Mouse (Mus musculus) central nervous system, embryonic 18 days (tissue): ENCODE measurements around the gene Cdk14. TPM values are rescaled to one million over a fixed set of nuclear protein-coding genes. Genes with fewer than 3 reads are reported as not detected.

ENCODE experiments used
- polyA plus RNA-seq: library from polyadenylated mRNA; depleted of rRNA; stranded (reverse); fragments of >200 nt; gene quantifications from 2 replicates; pipeline ENCODE4 v1.2.3, GENCODE M21; 2012; rRNA removed

Cdk14 gene
- polyA plus RNA-seq, result 27.1 and 30.1 TPM in 2 replicates

GRCm38 (mm10) chr5:5419992-5420455 lies at the start of gene Cdk14:
Cdk14 (minus strand) TSS chr5:5420312.

GRCm38 (mm10) chr5:4757902-4758301 lies 662.2 kb downstream of the Cdk14 start, which contains the start of gene Fzd1:
Fzd1 (minus strand) TSS chr5:4758035.

Other genes starting within 250 kb of the Cdk14 start
- 0.11 TPM in 1 of 2 replicates, not detected in the other for gene 1700015F17Rik, start 58.8 kb upstream of the Cdk14 start, polyA plus RNA-seq
- gene Cldn12, start 94.6 kb upstream of the Cdk14 start, polyA plus RNA-seq, result 18.0 and 19.1 TPM in 2 replicates
- 15.3 and 16.5 TPM in 2 replicates for gene Gtpbp10, start 139.2 kb upstream of the Cdk14 start, polyA plus RNA-seq
- gene Gm8773, start 153.5 kb upstream of the Cdk14 start, polyA plus RNA-seq, result 11.0 and 13.1 TPM in 2 replicates
- gene Cfap69, start 243.9 kb upstream of the Cdk14 start, polyA plus RNA-seq, result 16.4 and 18.6 TPM in 2 replicates